Mouse (Mus musculus): ENCODE measurements around the gene Slfnl1. TPM values are rescaled to one million over a fixed set of nuclear protein-coding genes. Genes with fewer than 3 reads are reported as not detected.

Gene Slfnl1
- not detected for total RNA-seq (2021)

- intact Hi-C loops (cut with DNase I): no loop called here
- no peak for DNase-seq (ENCODE audit: low spot score)
Measured at GRCm38 (mm10) chr4:120531986-120532385, at the start of gene Slfnl1. TSS of gene Slfnl1 (plus strand) at chr4:120532231.

- intact Hi-C loops (cut with DNase I): no loop called here
Measured at GRCm38 (mm10) chr4:120487707-120488106, 44.3 kb upstream of the Slfnl1 start.

DNA sequence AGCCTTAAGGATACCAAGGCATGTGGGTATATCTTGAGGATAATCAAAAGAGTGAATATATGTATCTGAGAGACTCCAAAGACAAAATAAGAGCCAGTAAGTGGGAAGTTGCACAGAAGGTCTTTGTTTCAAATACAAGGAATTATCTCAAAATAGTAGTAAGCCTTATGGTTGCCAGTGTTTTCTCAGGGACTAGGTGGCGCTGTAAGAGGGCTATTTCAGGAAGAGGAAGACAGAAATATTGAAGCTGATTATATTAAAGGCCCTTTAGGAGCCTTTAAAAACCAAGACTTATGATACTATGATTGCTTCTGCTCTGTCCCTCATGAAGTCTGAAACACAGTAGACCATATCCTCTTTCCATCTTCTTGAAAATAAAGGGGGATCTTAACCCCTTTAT is 25.1 kb upstream of the Slfnl1 start:
- no peak for DNase-seq (ENCODE audit: low spot score)
- intact Hi-C loops (cut with DNase I): no loop called here

More at GRCm38 (mm10) chr4:120487707-120488106, 44.3 kb upstream of the Slfnl1 start:
- no peak for DNase-seq (ENCODE audit: low spot score)

DNA sequence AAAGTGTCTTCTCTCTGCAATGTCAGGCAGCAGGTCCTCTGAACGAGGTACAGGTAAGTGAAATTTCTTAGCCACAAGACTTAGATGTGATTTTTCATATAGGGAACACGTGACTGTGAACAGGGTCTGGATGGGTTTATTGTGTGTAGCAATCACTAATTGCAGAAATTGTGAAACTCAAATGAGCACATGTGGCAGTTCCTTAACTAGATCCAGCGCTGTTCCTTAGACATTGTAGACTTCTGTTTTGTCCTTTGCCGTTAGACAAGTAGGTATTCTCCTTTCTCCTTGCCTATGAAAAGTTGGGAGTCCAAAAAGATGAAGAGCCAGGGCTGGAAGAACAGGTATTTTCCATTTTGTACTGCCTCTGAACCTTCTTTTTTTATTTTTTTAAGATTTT is 20.8 kb upstream of the Slfnl1 start:
- intact Hi-C loops (cut with DNase I): no loop called here

GRCm38 (mm10) chr4:120514366-120514765 is 17.7 kb upstream of the Slfnl1 start:
- intact Hi-C loops (cut with DNase I): no loop called here
- DNase-seq (ENCODE audit: low spot score): no peak

More for the DNA sequence above, 20.8 kb upstream of the Slfnl1 start:
- DNase-seq (ENCODE audit: low spot score): no peak

GRCm38 (mm10) chr4:120516491-120516890 is 15.5 kb upstream of the Slfnl1 start:
- no peak for DNase-seq (ENCODE audit: low spot score)
- intact Hi-C loops (cut with DNase I): no loop called here

- DNase-seq (ENCODE audit: low spot score): no peak
- intact Hi-C loops (cut with DNase I): no loop called here
Measured at GRCm38 (mm10) chr4:120516907-120517306, 15.1 kb upstream of the Slfnl1 start.

DNA sequence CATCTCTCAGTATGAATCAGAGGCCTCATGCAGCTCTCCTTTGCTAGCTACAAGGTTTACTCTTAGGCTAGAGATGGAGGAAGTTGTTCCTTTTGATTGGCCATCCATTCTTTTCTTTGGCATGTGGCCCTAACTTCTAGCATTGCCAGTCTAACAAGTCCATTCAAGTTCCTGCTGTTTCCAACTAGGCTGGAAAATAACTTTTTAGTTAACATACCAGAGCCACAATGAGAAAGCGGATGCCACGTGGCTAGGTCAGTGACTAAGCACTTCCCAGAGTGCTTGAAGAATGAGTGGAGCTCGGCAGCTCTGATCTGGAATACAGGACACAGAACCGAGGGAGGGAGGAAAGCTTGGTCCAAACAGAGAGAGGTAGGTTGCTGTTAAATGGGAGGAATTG is 14.7 kb upstream of the Slfnl1 start:
- DNase-seq (ENCODE audit: low spot score): no peak
- intact Hi-C loops (cut with DNase I): no loop called here

DNA sequence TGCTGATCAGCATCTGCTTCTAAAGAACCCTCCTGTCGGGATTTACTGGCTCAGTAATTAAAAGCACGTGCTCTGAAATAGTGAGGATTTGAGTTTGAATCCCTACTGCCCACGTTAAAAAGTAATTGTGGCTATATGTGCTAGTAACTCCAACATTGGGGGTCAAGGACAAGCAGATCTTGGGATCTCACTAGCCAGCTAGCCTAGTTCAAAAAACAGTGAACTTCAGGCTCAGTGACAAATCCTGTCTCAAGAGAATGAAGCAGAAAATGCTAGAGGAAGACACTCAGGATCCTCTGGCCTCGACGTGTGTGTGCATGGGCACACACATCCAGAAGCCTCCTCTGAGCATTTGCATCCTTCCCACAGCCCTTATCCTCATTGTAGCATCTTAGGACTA is 10.3 kb upstream of the Slfnl1 start:
- intact Hi-C loops (cut with DNase I): no loop called here

DNA sequence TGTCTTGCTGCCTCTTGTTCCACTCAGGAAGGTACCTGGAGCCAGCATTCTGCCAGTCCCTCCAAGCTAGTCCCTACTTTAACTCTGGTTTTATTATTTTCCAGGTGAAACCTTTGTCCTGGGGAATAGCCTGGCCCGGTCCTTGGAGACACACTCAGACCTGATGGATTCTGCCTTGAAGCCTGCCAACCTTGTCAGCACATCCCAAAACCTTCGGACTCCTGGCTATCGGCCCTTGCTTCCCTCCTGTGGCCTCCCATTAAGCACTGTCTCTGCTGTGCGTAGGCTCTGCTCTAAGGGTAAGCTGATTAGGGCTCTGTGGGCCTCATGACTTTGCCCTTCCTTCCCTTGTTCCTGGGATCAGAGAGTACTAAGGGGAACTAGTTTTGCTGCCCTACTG is 9.7 kb upstream of the Slfnl1 start:
- DNase-seq (ENCODE audit: low spot score): no peak
- intact Hi-C loops (cut with DNase I): no loop called here

More for the DNA sequence above, 10.3 kb upstream of the Slfnl1 start:
- no peak for DNase-seq (ENCODE audit: low spot score)

DNA sequence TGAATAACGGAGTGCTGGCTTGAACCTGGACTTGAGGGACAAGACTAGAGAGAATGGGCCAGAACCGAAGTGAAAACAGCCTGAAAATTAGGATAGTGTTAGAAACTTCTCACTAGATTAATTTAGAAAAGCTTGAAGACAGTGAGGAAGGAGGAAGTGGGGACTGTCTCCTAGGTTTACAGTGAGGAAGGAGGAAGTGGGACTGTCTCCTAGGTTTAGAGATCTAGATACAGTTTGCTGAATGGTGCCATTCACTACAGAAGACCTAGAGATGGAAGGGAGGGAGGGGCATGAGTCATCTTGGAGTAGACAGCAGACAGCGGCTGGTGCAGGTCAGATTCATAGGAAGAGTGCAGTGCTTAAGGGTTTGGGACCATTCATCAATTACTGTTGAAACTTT is 8.9 kb upstream of the Slfnl1 start:
- DNase-seq (ENCODE audit: low spot score): no peak
- intact Hi-C loops (cut with DNase I): no loop called here

DNA sequence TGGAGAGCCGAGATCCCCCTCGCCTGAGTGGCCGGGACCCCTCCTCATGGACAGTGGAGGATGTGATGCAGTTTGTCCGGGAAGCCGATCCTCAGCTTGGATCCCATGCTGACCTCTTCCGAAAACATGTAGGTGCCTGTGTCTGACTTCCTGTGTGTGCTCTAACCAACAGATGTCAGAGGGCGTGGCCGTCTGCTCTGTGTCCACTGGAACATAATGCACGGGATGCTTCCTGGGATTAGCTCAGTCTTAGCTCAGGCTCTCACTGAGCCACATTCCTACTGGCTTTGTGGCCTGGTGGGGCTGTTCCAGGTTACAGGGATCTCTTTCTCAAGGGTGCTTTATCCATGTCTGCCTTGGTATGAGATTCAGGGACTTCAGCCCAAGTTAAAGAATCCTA is 3.9 kb upstream of the Slfnl1 start:
- intact Hi-C loops (cut with DNase I): no loop called here
- DNase-seq (ENCODE audit: low spot score): no peak

DNA sequence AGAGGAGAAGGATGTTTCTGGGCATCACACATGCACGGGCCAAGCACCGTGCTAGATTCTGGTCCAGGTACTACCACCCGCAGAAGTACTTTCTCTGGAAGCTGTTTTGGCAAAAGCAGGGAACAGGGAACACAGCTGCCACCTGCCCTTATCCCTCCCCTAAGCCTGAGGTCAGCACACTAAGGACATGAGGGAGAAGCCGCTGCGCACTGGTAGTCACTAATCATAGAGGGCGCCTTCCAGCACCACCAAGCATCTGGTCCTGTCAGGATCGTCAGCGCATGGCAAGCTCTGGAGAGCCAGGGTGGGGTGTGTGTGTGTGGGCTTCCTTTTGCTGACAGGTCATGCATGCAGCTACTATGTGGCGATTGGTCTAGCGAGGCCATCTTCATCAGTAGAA is 6.6 kb downstream of the Slfnl1 start:
- no peak for DNase-seq (ENCODE audit: low spot score)
- intact Hi-C loops (cut with DNase I): no loop called here

GRCm38 (mm10) chr4:120544896-120545295 is 12.9 kb downstream of the Slfnl1 start:
- intact Hi-C loops (cut with DNase I): no loop called here
- no peak for DNase-seq (ENCODE audit: low spot score)

GRCm38 (mm10) chr4:120556592-120556991 is 24.6 kb downstream of the Slfnl1 start:
- DNase-seq (ENCODE audit: low spot score): no peak
- intact Hi-C loops (cut with DNase I): no loop called here

GRCm38 (mm10) chr4:120565726-120566125 is 33.7 kb downstream of the Slfnl1 start:
- no peak for DNase-seq (ENCODE audit: low spot score)
- intact Hi-C loops (cut with DNase I): loop anchor here (10.0 kb wide), 1 partner anchor 281 kb away; the partner anchor contains the start of gene Foxo6

- DNase-seq (ENCODE audit: low spot score): no peak
- intact Hi-C loops (cut with DNase I): loop anchor here (10.0 kb wide), 1 partner anchor 283 kb away; the partner anchor contains the start of gene Foxo6
Measured at GRCm38 (mm10) chr4:120568005-120568404, 36.0 kb downstream of the Slfnl1 start.

DNA sequence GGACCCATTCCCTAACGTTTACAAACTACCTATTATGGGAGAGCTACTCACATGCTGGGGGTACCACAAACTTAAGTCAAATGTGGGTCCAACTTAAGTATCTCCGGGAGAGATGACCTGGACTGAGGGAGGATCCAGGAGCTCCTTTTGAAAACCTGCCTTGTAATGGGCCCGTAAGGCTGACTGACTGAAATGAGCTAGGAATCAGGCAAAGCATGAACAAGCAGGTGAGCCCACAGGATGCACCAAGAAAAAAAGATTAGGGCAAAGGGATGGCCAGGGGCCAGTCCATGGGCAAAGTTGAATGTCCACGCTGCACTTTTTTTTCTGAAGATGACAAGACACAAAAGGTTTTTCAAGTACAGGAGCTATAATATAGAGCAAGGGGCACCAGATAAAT is 37.0 kb downstream of the Slfnl1 start:
- intact Hi-C loops (cut with DNase I): loop anchor here (10.0 kb wide), 1 partner anchor 284 kb away; the partner anchor contains the start of gene Foxo6
- no peak for DNase-seq (ENCODE audit: low spot score)

DNA sequence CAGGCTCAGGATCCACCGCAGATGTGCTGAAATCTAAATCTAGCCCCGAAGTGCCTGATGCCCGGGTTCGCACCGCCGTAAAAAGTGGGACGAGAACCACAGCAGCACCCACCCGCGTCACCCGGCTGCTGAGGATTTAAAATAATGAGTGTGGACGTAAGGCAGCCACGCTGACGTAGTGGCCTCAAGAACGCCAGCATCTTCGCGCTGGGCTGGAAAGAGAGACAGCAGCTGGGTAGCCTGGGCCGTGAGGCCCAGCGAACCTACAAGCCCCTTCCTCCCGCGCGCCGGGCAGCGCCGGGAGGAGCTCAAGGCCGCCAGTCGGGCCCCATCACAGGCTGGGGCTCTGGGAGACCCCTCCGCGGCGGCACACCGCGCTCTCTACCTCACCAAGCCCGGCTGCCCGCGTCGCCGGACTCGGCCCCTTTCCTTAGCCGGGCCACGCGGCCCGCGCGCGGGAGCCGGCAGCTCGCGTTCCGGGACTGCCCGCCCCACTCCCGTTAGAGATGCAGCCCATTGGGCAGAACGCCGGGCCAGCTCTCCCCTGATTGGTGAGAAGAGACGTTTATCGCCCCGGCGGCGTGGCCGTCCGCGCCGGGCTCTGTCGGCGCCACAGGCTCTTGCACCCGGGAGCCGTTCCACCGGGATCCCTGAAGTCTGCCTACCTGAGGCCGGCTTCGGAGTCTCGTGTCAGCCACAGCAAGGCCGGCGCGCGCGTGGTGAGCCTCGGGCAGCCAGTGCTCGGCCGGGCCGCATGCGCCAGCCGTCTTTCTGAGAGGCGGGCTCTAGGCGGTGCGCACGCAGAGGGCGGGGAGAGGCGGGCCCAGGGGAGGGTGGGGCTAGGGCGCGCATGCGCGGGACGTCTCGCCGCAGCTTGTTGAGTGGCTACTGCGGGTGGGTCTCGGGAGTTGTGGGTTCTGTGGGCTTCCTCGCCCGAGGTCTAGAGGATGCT is 37.7 kb downstream of the Slfnl1 start, which contains the start of gene Ctps:
Gene Ctps, minus strand, starts transcription at position 791 of the 952 bp plus-strand sequence.
- DNase-seq (ENCODE audit: low spot score): peak; percentile 92
- intact Hi-C loops (cut with DNase I): loop anchor here (10.0 kb wide), 1 partner anchor 285 kb away; the partner anchor contains the start of gene Foxo6

DNA sequence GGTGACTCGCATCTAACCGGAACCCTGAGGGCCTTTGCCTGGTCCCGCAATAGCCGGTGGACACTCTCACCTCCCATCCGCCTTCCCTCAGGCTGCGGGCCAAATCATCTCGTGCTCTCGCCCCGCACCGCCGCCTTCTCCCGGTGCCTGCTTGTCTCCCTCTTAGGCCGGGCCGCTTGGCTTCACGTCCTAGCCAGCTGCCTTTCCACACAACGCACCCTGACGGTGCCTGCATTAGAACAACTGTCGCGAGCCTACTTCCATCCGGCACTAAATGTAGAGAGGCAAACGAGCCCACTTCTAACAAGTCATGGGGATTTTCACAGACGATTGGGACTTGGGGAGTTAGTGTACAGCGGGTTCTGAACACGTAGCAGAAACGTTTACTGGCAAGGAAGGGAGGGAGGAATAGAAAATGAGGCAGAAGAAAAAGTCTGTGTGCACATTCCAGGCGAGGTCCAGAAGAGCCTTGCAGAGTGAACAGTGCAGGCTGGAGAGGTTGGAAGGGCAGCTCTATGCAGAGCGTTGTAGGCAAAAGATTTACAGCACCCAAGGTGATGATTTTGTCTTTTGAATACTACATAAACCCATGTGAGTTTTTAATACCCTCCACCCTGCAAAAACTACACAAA is 38.5 kb downstream of the Slfnl1 start:
- intact Hi-C loops (cut with DNase I): no loop called here
- no peak for DNase-seq (ENCODE audit: low spot score)

- DNase-seq (ENCODE audit: low spot score): no peak
- intact Hi-C loops (cut with DNase I): no loop called here
Measured at GRCm38 (mm10) chr4:120571070-120571464, 39.0 kb downstream of the Slfnl1 start.

Data from heart, postnatal 25 days (tissue).